Mouse (Mus musculus): ENCODE measurements around the gene Evi2b. TPM values are rescaled to one million over a fixed set of nuclear protein-coding genes. Genes with fewer than 3 reads are reported as not detected.
A peak's percentile ranks its signal among the peaks of the same experiment; 100 is the strongest.

Gene Evi2b
- 5.5 and 13.5 TPM in 2 replicates for polyA plus RNA-seq (2012; ENCODE audit: insufficient read depth, low replicate concordance)

DNA sequence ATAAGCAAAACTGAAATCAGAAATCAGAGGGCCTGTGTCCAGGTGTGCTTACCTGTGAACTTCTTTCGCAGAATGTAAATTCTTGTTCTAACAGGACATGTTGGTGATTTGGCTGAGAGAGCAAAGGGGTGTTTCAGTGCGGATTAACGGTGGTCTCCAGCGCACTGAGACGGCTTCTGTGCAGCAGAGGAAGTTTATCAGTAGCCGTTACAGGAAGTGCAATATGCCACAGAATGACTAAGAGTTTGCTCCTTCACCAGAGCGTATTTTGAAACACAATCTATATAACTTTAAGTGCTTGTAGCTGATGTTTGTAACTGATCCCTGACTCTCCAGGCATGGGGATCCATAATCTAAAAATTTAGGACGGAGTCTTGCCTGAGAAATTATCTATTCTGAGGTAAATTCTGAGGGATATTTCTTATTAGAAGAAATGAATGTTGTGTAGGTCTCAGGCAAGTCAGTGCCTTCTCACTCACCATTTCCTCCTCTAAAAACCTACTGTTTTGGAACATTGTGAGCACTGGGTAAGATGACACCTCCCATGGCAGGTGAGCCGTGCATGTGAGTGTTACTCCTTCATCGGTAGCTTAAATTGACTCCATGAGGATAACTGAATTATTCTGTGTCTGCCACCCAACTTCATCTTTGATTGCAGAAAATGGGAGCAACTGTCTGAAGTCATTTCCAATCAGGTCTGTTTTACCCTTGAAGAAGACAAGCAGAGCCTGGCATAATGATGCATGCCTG is at the start of gene Evi2b:
Evi2b (minus strand) TSS at position 203 of the 750 bp plus-strand sequence.
- Histone ChIP-seq H3K4me3 (replicated peaks) (peak within 1 kb of the TSS; percentile 93), H3K27me3 (replicated peaks) (no peaks in the 10 kb centered on the region), H3K36me3 (replicated peaks; ENCODE audit: low read length) (peaks cover 27% of the 10 kb centered on the region), H3K4me1 (peaks cover 81% of the 10 kb centered on the region), H3K9me3 (no peaks in the 10 kb centered on the region)
- TF ChIP-seq GATA1 (IDR thresholded peaks at IDR 0.05; ENCODE audit: borderline replicate concordance, low read length): peak; percentile 84; the same call in 1 of the 3 replicates
- no peak for TF ChIP-seq FLI1 (IDR thresholded peaks at IDR 0.05; ENCODE audit: low read length)

DNA sequence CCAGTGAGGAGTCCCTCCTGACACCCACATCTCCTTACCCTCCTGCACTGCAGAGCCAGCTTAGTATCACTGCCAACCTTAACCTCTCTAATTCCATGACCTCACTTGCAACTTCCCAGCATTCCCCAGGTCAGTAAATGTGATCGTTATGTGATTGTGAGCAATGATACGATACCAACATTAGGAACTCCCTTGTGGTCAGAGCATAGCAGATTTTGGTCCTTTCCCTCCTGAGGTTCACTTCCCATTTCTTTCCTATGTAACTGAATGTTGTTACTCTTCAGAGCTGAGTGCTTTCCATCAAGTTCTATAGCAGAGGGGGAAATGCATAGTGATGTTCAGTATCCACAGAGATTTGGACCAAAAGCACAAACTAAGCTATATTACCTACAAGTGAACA is 46.8 kb upstream of the Evi2b start:
- H3K9me3 ChIP-seq: no peaks in the 10 kb centered on the region; the same call in 1 of the 2 replicates
- peaks cover 2% of the 10 kb centered on the region; the same call in 1 of the 2 replicates for H3K4me1 ChIP-seq
- peaks cover 97% of the 10 kb centered on the region for H3K36me3 ChIP-seq (replicated peaks; ENCODE audit: low read length)
- no peaks in the 10 kb centered on the region for H3K27me3 ChIP-seq (replicated peaks)
- TF ChIP-seq FLI1 (IDR thresholded peaks at IDR 0.05; ENCODE audit: low read length) (no peak), GATA1 (IDR thresholded peaks at IDR 0.05; ENCODE audit: borderline replicate concordance, low read length) (no peak)
- H3K4me3 ChIP-seq (replicated peaks): no peak overlapping the region

DNA sequence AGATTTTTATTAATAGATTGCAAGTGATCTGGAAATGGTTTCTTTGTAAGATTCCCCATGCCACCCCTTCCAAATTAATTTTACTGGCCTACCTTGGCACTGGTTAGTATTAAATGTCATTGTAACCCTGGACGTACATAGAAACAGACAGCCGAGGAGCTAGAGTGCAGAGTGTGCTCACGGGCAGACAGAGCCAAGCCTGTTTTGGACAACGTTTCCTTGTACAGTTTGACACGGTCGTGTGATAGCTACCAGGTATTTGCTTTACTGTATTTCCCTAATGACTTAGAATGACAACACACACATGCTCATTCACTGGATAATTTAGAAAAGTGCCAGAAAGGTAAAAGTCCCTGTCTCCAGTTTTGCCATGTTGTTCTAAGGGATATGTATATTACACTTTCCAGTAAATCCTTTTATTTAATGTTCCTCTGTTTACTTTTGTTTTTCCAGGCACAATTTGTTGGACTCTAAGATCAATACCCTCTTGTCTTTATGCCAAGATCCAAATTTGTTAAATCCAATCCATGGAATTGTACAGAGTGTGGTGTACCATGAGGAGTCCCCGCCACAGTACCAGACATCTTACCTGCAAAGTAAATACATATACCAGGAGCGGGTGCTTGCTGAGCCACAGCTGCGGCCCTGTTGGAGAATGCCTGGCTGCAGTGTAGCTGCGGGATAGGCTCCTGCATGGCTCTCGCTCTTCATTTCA is 44.8 kb upstream of the Evi2b start:
- no peak overlapping the region for H3K4me3 ChIP-seq (replicated peaks)
- peaks cover 95% of the 10 kb centered on the region for H3K36me3 ChIP-seq (replicated peaks; ENCODE audit: low read length)
- no peaks in the 10 kb centered on the region for H3K27me3 ChIP-seq (replicated peaks)
- peaks cover 6% of the 10 kb centered on the region for H3K4me1 ChIP-seq
- H3K9me3 ChIP-seq: no peaks in the 10 kb centered on the region; the same call in 1 of the 2 replicates
- TF ChIP-seq GATA1 (IDR thresholded peaks at IDR 0.05; ENCODE audit: borderline replicate concordance, low read length) (no peak), FLI1 (IDR thresholded peaks at IDR 0.05; ENCODE audit: low read length) (no peak)

DNA sequence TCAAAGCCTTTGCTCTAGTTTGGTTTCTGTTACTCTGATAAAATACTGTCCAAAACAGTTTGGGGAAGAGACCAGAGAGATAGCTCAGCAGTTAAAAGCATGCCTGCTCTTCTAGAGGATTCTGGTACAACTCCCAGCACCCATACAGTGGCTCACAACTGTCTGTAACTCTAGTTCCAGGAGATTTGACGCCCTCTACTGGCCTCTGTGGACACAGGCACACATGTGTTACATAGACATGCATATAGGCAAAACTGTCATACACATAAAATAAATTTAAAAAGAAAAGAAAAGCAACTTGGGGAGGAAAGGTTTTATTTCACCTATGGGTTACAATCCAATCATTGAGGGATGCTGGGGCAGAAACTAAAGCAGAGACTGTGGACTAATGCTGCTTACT is 43.4 kb upstream of the Evi2b start:
- H3K36me3 ChIP-seq (replicated peaks; ENCODE audit: low read length): peaks cover 97% of the 10 kb centered on the region
- no peak overlapping the region for H3K4me3 ChIP-seq (replicated peaks)
- no peaks in the 10 kb centered on the region; the same call in 1 of the 2 replicates for H3K9me3 ChIP-seq
- peaks cover 10% of the 10 kb centered on the region for H3K4me1 ChIP-seq
- no peaks in the 10 kb centered on the region for H3K27me3 ChIP-seq (replicated peaks)
- no peak for TF ChIP-seq FLI1 (IDR thresholded peaks at IDR 0.05; ENCODE audit: low read length)
- TF ChIP-seq GATA1 (IDR thresholded peaks at IDR 0.05; ENCODE audit: borderline replicate concordance, low read length): no peak

DNA sequence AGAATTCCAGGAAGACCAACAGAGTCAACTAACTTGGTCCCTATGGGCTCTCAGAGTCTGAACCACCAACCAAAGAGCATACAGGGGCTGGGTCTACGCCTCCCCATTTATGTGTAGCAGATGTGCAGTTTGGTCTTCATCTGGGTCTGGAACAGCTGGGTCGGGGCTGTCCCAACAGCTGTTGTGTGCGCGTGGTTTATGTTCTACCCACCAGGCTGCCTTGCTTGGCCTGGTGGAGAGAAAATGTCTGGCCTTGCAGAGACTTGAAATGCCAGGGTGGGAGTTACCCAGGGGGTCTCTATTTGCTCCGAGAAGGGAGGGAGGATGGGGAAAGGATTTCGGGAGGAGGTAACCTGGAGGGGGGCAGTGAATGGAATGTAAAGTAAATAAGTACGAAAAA is 39.9 kb upstream of the Evi2b start:
- peaks cover 10% of the 10 kb centered on the region for H3K4me1 ChIP-seq
- no peaks in the 10 kb centered on the region for H3K27me3 ChIP-seq (replicated peaks)
- TF ChIP-seq GATA1 (IDR thresholded peaks at IDR 0.05; ENCODE audit: borderline replicate concordance, low read length): no peak
- TF ChIP-seq FLI1 (IDR thresholded peaks at IDR 0.05; ENCODE audit: low read length): no peak
- no peaks in the 10 kb centered on the region; the same call in 1 of the 2 replicates for H3K9me3 ChIP-seq
- no peak overlapping the region for H3K4me3 ChIP-seq (replicated peaks)
- H3K36me3 ChIP-seq (replicated peaks; ENCODE audit: low read length): peaks cover 97% of the 10 kb centered on the region

DNA sequence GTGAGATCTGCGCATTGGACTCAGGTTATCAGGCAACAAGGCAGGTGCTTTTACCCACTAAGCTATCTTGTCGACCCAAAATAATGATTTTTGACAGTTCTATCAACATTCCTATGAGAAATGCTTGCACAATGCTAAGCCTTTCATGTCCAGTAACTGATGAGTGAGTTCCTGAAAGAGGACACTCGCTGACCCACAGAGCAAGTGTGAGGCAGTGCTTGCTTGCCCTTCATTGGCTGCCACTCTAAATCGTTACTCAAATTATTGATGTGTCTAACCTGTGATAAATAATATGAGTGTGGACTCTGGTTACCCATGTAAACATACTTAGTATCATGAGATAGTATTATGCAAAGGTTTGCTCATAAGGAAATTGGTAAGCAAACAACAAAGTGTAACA is 37.0 kb upstream of the Evi2b start:
- H3K27me3 ChIP-seq (replicated peaks): no peaks in the 10 kb centered on the region
- peaks cover 95% of the 10 kb centered on the region for H3K36me3 ChIP-seq (replicated peaks; ENCODE audit: low read length)
- no peaks in the 10 kb centered on the region for H3K9me3 ChIP-seq
- peaks cover 10% of the 10 kb centered on the region for H3K4me1 ChIP-seq
- TF ChIP-seq FLI1 (IDR thresholded peaks at IDR 0.05; ENCODE audit: low read length): no peak
- no peak for TF ChIP-seq GATA1 (IDR thresholded peaks at IDR 0.05; ENCODE audit: borderline replicate concordance, low read length)
- H3K4me3 ChIP-seq (replicated peaks): no peak overlapping the region

DNA sequence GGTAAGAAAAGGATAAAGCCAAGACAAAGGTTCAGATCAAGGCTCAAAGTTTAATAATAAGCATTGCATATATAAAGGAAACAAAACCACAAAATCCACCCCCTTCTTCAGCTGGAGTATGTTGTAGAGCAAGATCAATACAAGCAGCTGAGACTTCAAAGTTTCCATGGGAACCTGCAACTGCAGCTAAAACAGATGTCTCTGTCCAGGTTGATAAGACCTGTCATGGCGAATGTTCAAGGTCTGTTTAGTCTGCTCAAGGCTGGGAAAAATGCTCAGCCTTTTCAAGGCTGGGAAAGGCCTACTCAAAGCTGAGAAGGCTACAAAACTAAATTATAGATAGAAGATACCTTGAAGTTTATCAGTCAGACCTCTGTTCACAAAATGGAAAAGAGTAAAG is 29.1 kb upstream of the Evi2b start:
- H3K4me1 ChIP-seq: no peaks in the 10 kb centered on the region
- no peak for TF ChIP-seq FLI1 (IDR thresholded peaks at IDR 0.05; ENCODE audit: low read length)
- no peak for TF ChIP-seq GATA1 (IDR thresholded peaks at IDR 0.05; ENCODE audit: borderline replicate concordance, low read length)

DNA sequence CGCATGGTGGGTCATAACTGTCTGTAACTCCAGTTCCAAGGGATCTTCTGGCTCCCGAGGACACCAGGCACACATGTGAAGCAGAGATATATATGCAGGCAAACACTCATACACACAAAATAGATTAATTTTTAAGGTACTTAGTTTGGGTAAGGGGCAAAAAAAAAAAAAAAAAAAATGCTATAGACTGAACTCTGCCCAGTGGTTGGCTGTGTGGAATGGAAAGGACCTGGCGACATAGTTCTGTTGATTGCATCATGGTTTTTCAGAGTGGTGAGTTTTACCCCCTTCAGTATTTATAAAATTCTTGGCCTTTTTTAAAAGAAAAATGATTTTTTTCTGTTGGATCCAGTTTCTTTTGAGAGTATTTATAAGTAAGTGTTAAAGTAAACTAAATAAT is 12.7 kb upstream of the Evi2b start:
- Histone ChIP-seq H3K36me3 (replicated peaks; ENCODE audit: low read length) (peaks cover 38% of the 10 kb centered on the region), H3K9me3 (no peaks in the 10 kb centered on the region)
- TF ChIP-seq GATA1 (IDR thresholded peaks at IDR 0.05; ENCODE audit: borderline replicate concordance, low read length) (no peak), FLI1 (IDR thresholded peaks at IDR 0.05; ENCODE audit: low read length) (no peak)

More for the DNA sequence above, 29.1 kb upstream of the Evi2b start:
- no peaks in the 10 kb centered on the region for H3K9me3 ChIP-seq
- H3K4me3 ChIP-seq (replicated peaks): no peak overlapping the region
- peaks cover 95% of the 10 kb centered on the region for H3K36me3 ChIP-seq (replicated peaks; ENCODE audit: low read length)
- H3K27me3 ChIP-seq (replicated peaks): no peaks in the 10 kb centered on the region

DNA sequence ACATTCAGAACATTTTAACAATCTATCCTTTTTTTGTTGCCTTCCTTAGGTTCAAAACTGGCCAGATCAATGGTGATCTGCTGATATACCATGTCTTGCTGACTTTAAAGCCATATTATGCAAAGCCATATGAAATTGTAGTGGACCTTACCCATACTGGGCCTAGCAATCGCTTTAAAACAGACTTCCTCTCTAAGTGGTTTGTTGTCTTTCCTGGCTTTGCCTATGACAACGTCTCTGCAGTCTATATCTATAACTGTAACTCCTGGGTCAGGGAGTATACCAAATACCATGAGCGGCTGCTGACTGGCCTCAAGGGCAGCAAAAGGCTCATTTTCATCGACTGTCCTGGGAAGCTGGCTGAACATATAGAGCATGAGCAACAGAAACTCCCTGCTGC is 12.0 kb upstream of the Evi2b start:
- no peaks in the 10 kb centered on the region for H3K27me3 ChIP-seq (replicated peaks)
- H3K36me3 ChIP-seq (replicated peaks; ENCODE audit: low read length): peaks cover 31% of the 10 kb centered on the region
- no peak for TF ChIP-seq FLI1 (IDR thresholded peaks at IDR 0.05; ENCODE audit: low read length)
- peaks cover 63% of the 10 kb centered on the region for H3K4me1 ChIP-seq
- H3K4me3 ChIP-seq (replicated peaks): peak overlapping the region; percentile 87
- H3K9me3 ChIP-seq: no peaks in the 10 kb centered on the region

More for the DNA sequence above, 12.7 kb upstream of the Evi2b start:
- peaks cover 55% of the 10 kb centered on the region for H3K4me1 ChIP-seq
- H3K27me3 ChIP-seq (replicated peaks): no peaks in the 10 kb centered on the region
- H3K4me3 ChIP-seq (replicated peaks): peak overlapping the region; percentile 87
